Mouse (Mus musculus) 3T3-L1 (cell line): Measurements from ENCODE around the gene Rnf111.
A peak's percentile ranks its signal among the peaks of the same experiment; 100 is the strongest.

ENCODE experiments used
- DNase-seq: peaks from one replicate; pipeline ENCODE4 v3.0.0-alpha.2; 2015; ENCODE audit warnings: low read depth, low spot score

Rnf111 gene

GRCm38 (mm10) chr9:70396083-70396482, 107.4 kb downstream of the Rnf111 start:
- DNase-seq: no peak

GRCm38 (mm10) chr9:70395617-70396016, 107.9 kb downstream of the Rnf111 start:
- no peak for DNase-seq

GRCm38 (mm10) chr9:70392563-70392907, 111.0 kb downstream of the Rnf111 start:
- peak; percentile 51 for DNase-seq

- DNase-seq: no peak
Observed at GRCm38 (mm10) chr9:70391660-70392562, 111.6 kb downstream of the Rnf111 start.

GRCm38 (mm10) chr9:70391042-70391441, 112.5 kb downstream of the Rnf111 start:
- DNase-seq: no peak

- peak; percentile 53 for DNase-seq
Observed at GRCm38 (mm10) chr9:70389548-70389947, 114.0 kb downstream of the Rnf111 start.

- no peak for DNase-seq
Observed at GRCm38 (mm10) chr9:70387410-70388119, 116.0 kb downstream of the Rnf111 start.

GRCm38 (mm10) chr9:70384958-70385728, 118.4 kb downstream of the Rnf111 start:
- DNase-seq: no peak

GRCm38 (mm10) chr9:70384494-70384893, 119.0 kb downstream of the Rnf111 start:
- no peak for DNase-seq

GRCm38 (mm10) chr9:70383750-70384149, 119.8 kb downstream of the Rnf111 start:
- no peak for DNase-seq

- DNase-seq: no peak
Observed at GRCm38 (mm10) chr9:70382091-70382490, 121.4 kb downstream of the Rnf111 start.

- DNase-seq: no peak
Observed at GRCm38 (mm10) chr9:70379502-70380467, 123.7 kb downstream of the Rnf111 start.
